Mouse (Mus musculus) megakaryocyte, embryonic 14.5 days (primary cell): ENCODE results near the gene Fasl.

Source experiments
- FLI1 ChIP-seq: IDR thresholded peaks from 2 replicates; pipeline ENCODE4 v1.6.1; 2012; ENCODE audit warnings: low read length, inconsistent platforms, mixed read lengths
- GATA1 ChIP-seq: IDR thresholded peaks from 3 replicates; pipeline ENCODE4 v1.6.1; 2012; ENCODE audit warnings: mixed read lengths, low read length, inconsistent platforms, borderline replicate concordance

- TF ChIP-seq GATA1 (no peak), FLI1 (no peak)
These were observed at the start of gene Fasl for GRCm38 (mm10) chr1:161788339-161788738.
